Mouse (Mus musculus) cortical plate, adult 2 months (tissue): Measurements from ENCODE around the gene Nmnat2.

ENCODE experiments used
- CTCF ChIP-seq: fragments of 200-500 bp; IDR thresholded peaks from 2 replicates; pipeline ENCODE4 v1.5.1; 2011; ENCODE audit warnings: mild to moderate bottlenecking, control low read depth, low read length; ENCODE audit not compliant: insufficient read depth; ENCODE audit errors: extremely low read depth
- POLR2A ChIP-seq: fragments of 200-500 bp; IDR thresholded peaks from 2 replicates; pipeline ENCODE4 v1.6.1; 2011; ENCODE audit warnings: mild to moderate bottlenecking, low read length, control low read depth; ENCODE audit not compliant: insufficient read depth; ENCODE audit errors: extremely low read depth

GRCm38 (mm10) chr1:152955564-152956211 lies 895 bp downstream of the Nmnat2 start:
- TF ChIP-seq CTCF (no peak), POLR2A (no peak)
